Mouse (Mus musculus) embryonic facial prominence, embryonic 12.5 days (tissue): ENCODE results near the gene Bglap. TPM values are rescaled to one million over a fixed set of nuclear protein-coding genes. Genes with fewer than 3 reads are reported as not detected.

ENCODE experiments used
- ATAC-seq: fragments of 200-750 bp; cut with Nextera tagmentation; 2 replicates; pipeline ENCODE4 v1.8.0; 2017; ENCODE audit not compliant: insufficient number of reproducible peaks, insufficient read depth, low FRiP score, low TSS enrichment
- H3K27ac ChIP-seq: fragments of 300-500 bp; sonication (generic); 2 replicates; pipeline ENCODE4 v1.5.1; 2016; ENCODE audit warnings: mild to moderate bottlenecking
- H3K27me3 ChIP-seq: fragments of 300-500 bp; sonication (generic); 2 replicates; pipeline ENCODE4 v1.6.1; 2016; ENCODE audit warnings: mild to moderate bottlenecking, moderate library complexity
- H3K36me3 ChIP-seq: fragments of 300-500 bp; sonication (generic); 2 replicates; pipeline ENCODE4 v1.6.1; 2016; ENCODE audit warnings: mild to moderate bottlenecking
- H3K4me1 ChIP-seq: fragments of 300-500 bp; sonication (generic); 2 replicates; pipeline ENCODE4 v1.6.1; 2016
- H3K4me2 ChIP-seq: fragments of 300-500 bp; sonication (generic); replicated peaks from 2 replicates; pipeline ENCODE4 v1.6.1; 2016; ENCODE audit warnings: mild to moderate bottlenecking, moderate library complexity
- H3K4me3 ChIP-seq: fragments of 300-500 bp; sonication (generic); 2 replicates; pipeline ENCODE4 v1.5.1; 2016; ENCODE audit warnings: mild to moderate bottlenecking
- H3K9ac ChIP-seq: fragments of 300-500 bp; sonication (generic); 2 replicates; pipeline ENCODE4 v1.6.1; 2016; ENCODE audit warnings: mild to moderate bottlenecking, moderate library complexity
- H3K9me3 ChIP-seq: fragments of 300-500 bp; sonication (generic); 2 replicates; pipeline ENCODE4 v1.6.1; 2016; ENCODE audit warnings: mild to moderate bottlenecking, moderate library complexity
- WGBS: fragments of 180-500 bp; shearing (Covaris S2); methylation state at CpG from one replicate; pipeline ENCODE4 v1.1.7; 2016; 5-methylcytosine and 5-hydroxymethylcytosine counted together
- polyA plus RNA-seq: library from polyadenylated mRNA; unstranded; fragments of >200 nt; fragmentation: Nextera tagmentation; extraction: Ambion mirVana; gene quantifications from 2 replicates; pipeline ENCODE4 v1.2.1, GENCODE M21; 2016

Bglap gene
- polyA plus RNA-seq, 1 experiment from 2014 or later, result not detected

GRCm38 (mm10) chr3:88363700-88364099, 20.6 kb downstream of the Bglap start:
- no peak overlapping the region for H3K27ac ChIP-seq
- peaks cover 38% of the 10 kb centered on the region for H3K36me3 ChIP-seq

GRCm38 (mm10) chr3:88361612-88362313, 22.5 kb downstream of the Bglap start:
- ATAC-seq, result no peak
- H3K9me3 ChIP-seq, result no peaks in the 10 kb centered on the region
- no peak overlapping the region for H3K27ac ChIP-seq
- no peak overlapping the region for H3K4me2 ChIP-seq
- H3K27me3 ChIP-seq, result peaks cover 25% of the 10 kb centered on the region
- H3K4me3 ChIP-seq, result no peak overlapping the region
- H3K4me1 ChIP-seq, result no peaks in the 10 kb centered on the region
- no peak overlapping the region for H3K9ac ChIP-seq
- peaks cover 56% of the 10 kb centered on the region for H3K36me3 ChIP-seq
- 91% methylated on average over 2 of the region's 2 CpGs for WGBS

More at GRCm38 (mm10) chr3:88363700-88364099, 20.6 kb downstream of the Bglap start:
- Histone ChIP-seq H3K9ac (no peak overlapping the region), H3K4me2 (no peak overlapping the region), H3K4me1 (no peaks in the 10 kb centered on the region), H3K9me3 (no peaks in the 10 kb centered on the region), H3K27me3 (peaks cover 25% of the 10 kb centered on the region), H3K4me3 (no peak overlapping the region)
- no peak for ATAC-seq
- 42% methylated on average over 4 of the region's 4 CpGs for WGBS

GRCm38 (mm10) chr3:88361096-88361495, 23.2 kb downstream of the Bglap start:
- H3K36me3 ChIP-seq, result peaks cover 63% of the 10 kb centered on the region
- no peak overlapping the region for H3K27ac ChIP-seq
- no peak overlapping the region for H3K9ac ChIP-seq
- H3K4me1 ChIP-seq, result no peaks in the 10 kb centered on the region
- H3K27me3 ChIP-seq, result peaks cover 21% of the 10 kb centered on the region
- no peak for ATAC-seq
- H3K4me3 ChIP-seq, result no peak overlapping the region
- no peak overlapping the region for H3K4me2 ChIP-seq
- H3K9me3 ChIP-seq, result no peaks in the 10 kb centered on the region
- WGBS, result 81% methylated on average over 6 of the region's 6 CpGs

- H3K27me3 ChIP-seq, result peaks cover 10% of the 10 kb centered on the region
- no peak overlapping the region for H3K4me2 ChIP-seq
- no peaks in the 10 kb centered on the region for H3K9me3 ChIP-seq
- H3K27ac ChIP-seq, result peak overlapping the region; percentile 48; the same call in 1 of the 2 replicates
- no peak overlapping the region for H3K4me3 ChIP-seq
- H3K9ac ChIP-seq, result no peak overlapping the region
- no peak for ATAC-seq
- peaks cover 74% of the 10 kb centered on the region for H3K36me3 ChIP-seq
- 38% methylated on average over 3 of the region's 3 CpGs for WGBS
- H3K4me1 ChIP-seq, result no peaks in the 10 kb centered on the region
Measured at GRCm38 (mm10) chr3:88359989-88360388, 24.3 kb downstream of the Bglap start.

- peaks cover 6% of the 10 kb centered on the region for H3K27me3 ChIP-seq
- no peak overlapping the region for H3K4me3 ChIP-seq
- H3K4me1 ChIP-seq, result no peaks in the 10 kb centered on the region
- 71% methylated on average over 5 of the region's 5 CpGs for WGBS
- no peak for ATAC-seq
- H3K9me3 ChIP-seq, result no peaks in the 10 kb centered on the region
- H3K36me3 ChIP-seq, result peaks cover 78% of the 10 kb centered on the region
- no peak overlapping the region for H3K9ac ChIP-seq
- peak overlapping the region; percentile 37; the same call in 1 of the 2 replicates for H3K27ac ChIP-seq
- H3K4me2 ChIP-seq, result no peak overlapping the region
Measured at GRCm38 (mm10) chr3:88359584-88359983, 24.7 kb downstream of the Bglap start.

- Histone ChIP-seq H3K9me3 (no peaks in the 10 kb centered on the region), H3K4me2 (no peak overlapping the region), H3K9ac (no peak overlapping the region), H3K4me3 (no peak overlapping the region), H3K4me1 (no peaks in the 10 kb centered on the region), H3K27ac (no peak overlapping the region), H3K36me3 (peaks cover 96% of the 10 kb centered on the region), H3K27me3 (no peaks in the 10 kb centered on the region)
- no peak for ATAC-seq
- WGBS, result 90% methylated on average over 8 of the region's 8 CpGs
Measured at GRCm38 (mm10) chr3:88354396-88355165, 29.7 kb downstream of the Bglap start.

- no peak for ATAC-seq
- Histone ChIP-seq H3K4me2 (no peak overlapping the region), H3K4me3 (no peak overlapping the region), H3K9ac (no peak overlapping the region), H3K4me1 (no peaks in the 10 kb centered on the region), H3K27ac (no peak overlapping the region), H3K36me3 (peaks cover 94% of the 10 kb centered on the region), H3K27me3 (no peaks in the 10 kb centered on the region), H3K9me3 (no peaks in the 10 kb centered on the region)
- WGBS, result 96% methylated on average over 9 of the region's 9 CpGs
Measured at GRCm38 (mm10) chr3:88352907-88353306, 31.4 kb downstream of the Bglap start.

GRCm38 (mm10) chr3:88350732-88351131, 33.5 kb downstream of the Bglap start:
- WGBS, result 94% methylated on average over 13 of the region's 13 CpGs
- peaks cover 94% of the 10 kb centered on the region for H3K36me3 ChIP-seq

GRCm38 (mm10) chr3:88339006-88339405, 45.3 kb downstream of the Bglap start:
- Histone ChIP-seq H3K4me1 (peaks cover 30% of the 10 kb centered on the region), H3K4me2 (no peak overlapping the region), H3K4me3 (no peak overlapping the region), H3K9me3 (no peaks in the 10 kb centered on the region), H3K27me3 (no peaks in the 10 kb centered on the region), H3K36me3 (peaks cover 25% of the 10 kb centered on the region), H3K9ac (no peak overlapping the region), H3K27ac (no peak overlapping the region)
- WGBS, result 74% methylated on average over 3 of the region's 3 CpGs
- ATAC-seq, result no peak

More at GRCm38 (mm10) chr3:88350732-88351131, 33.5 kb downstream of the Bglap start:
- Histone ChIP-seq H3K9ac (no peak overlapping the region), H3K4me3 (no peak overlapping the region), H3K9me3 (no peaks in the 10 kb centered on the region), H3K4me1 (no peaks in the 10 kb centered on the region), H3K27ac (no peak overlapping the region), H3K4me2 (no peak overlapping the region), H3K27me3 (no peaks in the 10 kb centered on the region)
- ATAC-seq, result no peak

GRCm38 (mm10) chr3:88338316-88338715, 45.9 kb downstream of the Bglap start:
- no peak for ATAC-seq
- no peaks in the 10 kb centered on the region for H3K9me3 ChIP-seq
- no peak overlapping the region for H3K4me3 ChIP-seq
- 92% methylated on average over 7 of the region's 7 CpGs for WGBS
- H3K4me1 ChIP-seq, result peaks cover 30% of the 10 kb centered on the region
- no peak overlapping the region for H3K4me2 ChIP-seq
- no peaks in the 10 kb centered on the region for H3K27me3 ChIP-seq
- no peak overlapping the region for H3K27ac ChIP-seq
- peaks cover 18% of the 10 kb centered on the region for H3K36me3 ChIP-seq
- no peak overlapping the region for H3K9ac ChIP-seq

- Histone ChIP-seq H3K36me3 (peaks cover 9% of the 10 kb centered on the region), H3K4me1 (peaks cover 30% of the 10 kb centered on the region), H3K27ac (no peak overlapping the region), H3K9me3 (no peaks in the 10 kb centered on the region), H3K9ac (no peak overlapping the region), H3K4me3 (no peak overlapping the region), H3K27me3 (no peaks in the 10 kb centered on the region), H3K4me2 (peak overlapping the region; percentile 79)
- ATAC-seq, result no peak
- WGBS, result 87% methylated on average over 11 of the region's 11 CpGs
Measured at GRCm38 (mm10) chr3:88337367-88338020, 46.8 kb downstream of the Bglap start.
